Mouse (Mus musculus) forebrain, embryonic 15.5 days (tissue): ENCODE measurements at regions not wholly inside any gene's neighbourhood (a gene's known extent, or its start where the extent isn't known, plus 50 kb on each side); places are given as distances from the start of the nearest gene placed in this dataset.

ENCODE experiments used
- ATAC-seq: fragments of 200-750 bp; cut with Nextera tagmentation; replicated peaks from 2 replicates; pipeline ENCODE4 v1.8.0; 2017; ENCODE audit warnings: mild to moderate bottlenecking, moderate TSS enrichment, moderate library complexity
- H3K27ac ChIP-seq: fragments of 300-500 bp; sonication (generic); replicated peaks from 2 replicates; pipeline ENCODE4 v1.5.1; 2015; ENCODE audit warnings: mild to moderate bottlenecking, inconsistent platforms
- H3K27me3 ChIP-seq: fragments of 300-500 bp; sonication (generic); 2 replicates; pipeline ENCODE4 v1.6.1; 2015; ENCODE audit warnings: inconsistent platforms
- H3K36me3 ChIP-seq: fragments of 300-500 bp; sonication (generic); 2 replicates; pipeline ENCODE4 v1.6.1; 2015; ENCODE audit warnings: mild to moderate bottlenecking, inconsistent platforms
- H3K4me1 ChIP-seq: fragments of 300-500 bp; sonication (generic); 2 replicates; pipeline ENCODE4 v1.6.1; 2015; ENCODE audit warnings: inconsistent platforms
- H3K4me2 ChIP-seq: fragments of 300-500 bp; sonication (generic); replicated peaks from 2 replicates; pipeline ENCODE4 v1.6.1; 2015; ENCODE audit warnings: mild to moderate bottlenecking, inconsistent platforms
- H3K4me3 ChIP-seq: fragments of 300-500 bp; sonication (generic); 2 replicates; pipeline ENCODE4 v1.5.1; 2015; ENCODE audit warnings: mild to moderate bottlenecking, inconsistent platforms
- H3K9ac ChIP-seq: fragments of 300-500 bp; sonication (generic); replicated peaks from 2 replicates; pipeline ENCODE4 v1.6.1; 2015; ENCODE audit warnings: mild to moderate bottlenecking, inconsistent platforms
- H3K9me3 ChIP-seq: fragments of 300-500 bp; sonication (generic); 2 replicates; pipeline ENCODE4 v1.6.1; 2016; ENCODE audit warnings: inconsistent platforms
- WGBS: fragments of 180-500 bp; shearing (Covaris S2); methylation state at CpG from one replicate; pipeline ENCODE4 v1.1.7; 2015; ENCODE audit warnings: mixed read lengths; 5-methylcytosine and 5-hydroxymethylcytosine counted together

GRCm38 (mm10) chr11:19203968-19204367 lies 185.2 kb upstream of the Meis1 start:
- 18% methylated on average over 5 of the region's 5 CpGs for WGBS
- H3K4me2 ChIP-seq = peak overlapping the region; percentile 19; the same call in 1 of the 2 replicates
- H3K9me3 ChIP-seq = no peaks in the 10 kb centered on the region
- no peak overlapping the region for H3K9ac ChIP-seq
- H3K27me3 ChIP-seq = no peaks in the 10 kb centered on the region
- ATAC-seq = peak; percentile 49; the same call in 1 of the 2 replicates
- peaks cover 21% of the 10 kb centered on the region; the same call in 1 of the 2 replicates for H3K4me1 ChIP-seq
- H3K36me3 ChIP-seq = no peaks in the 10 kb centered on the region
- no peak overlapping the region for H3K4me3 ChIP-seq
- no peak overlapping the region for H3K27ac ChIP-seq

- Histone ChIP-seq H3K27me3 (no peaks in the 10 kb centered on the region), H3K4me3 (no peak overlapping the region), H3K9me3 (no peaks in the 10 kb centered on the region), H3K4me2 (peak overlapping the region; percentile 19), H3K9ac (no peak overlapping the region), H3K36me3 (no peaks in the 10 kb centered on the region), H3K4me1 (peaks cover 21% of the 10 kb centered on the region; the same call in 1 of the 2 replicates), H3K27ac (no peak overlapping the region)
- ATAC-seq = peak; percentile 75; the same call in 1 of the 2 replicates
- 19% methylated on average over 7 of the region's 7 CpGs for WGBS
Observed at GRCm38 (mm10) chr11:19204521-19204920, 185.7 kb upstream of the Meis1 start.

GRCm38 (mm10) chr11:19205174-19205573 lies 186.4 kb upstream of the Meis1 start:
- no peaks in the 10 kb centered on the region for H3K36me3 ChIP-seq
- H3K4me3 ChIP-seq = no peak overlapping the region
- H3K4me2 ChIP-seq = no peak overlapping the region
- no peaks in the 10 kb centered on the region for H3K27me3 ChIP-seq
- H3K4me1 ChIP-seq = peaks cover 21% of the 10 kb centered on the region; the same call in 1 of the 2 replicates
- H3K9ac ChIP-seq = no peak overlapping the region
- no peaks in the 10 kb centered on the region for H3K9me3 ChIP-seq
- no peak for ATAC-seq
- no peak overlapping the region for H3K27ac ChIP-seq

- no peak for ATAC-seq
- H3K27ac ChIP-seq = no peak overlapping the region
- no peak overlapping the region for H3K4me2 ChIP-seq
- no peak overlapping the region for H3K9ac ChIP-seq
- no peaks in the 10 kb centered on the region for H3K36me3 ChIP-seq
- H3K4me1 ChIP-seq = no peaks in the 10 kb centered on the region
- 88% methylated on average over 3 of the region's 3 CpGs for WGBS
- H3K27me3 ChIP-seq = no peaks in the 10 kb centered on the region
- no peak overlapping the region for H3K4me3 ChIP-seq
- no peaks in the 10 kb centered on the region for H3K9me3 ChIP-seq
Observed at GRCm38 (mm10) chr11:19219476-19219875, 200.7 kb upstream of the Meis1 start.

GRCm38 (mm10) chr11:19221442-19221841 lies 202.7 kb upstream of the Meis1 start:
- Histone ChIP-seq H3K9me3 (no peaks in the 10 kb centered on the region), H3K36me3 (no peaks in the 10 kb centered on the region), H3K9ac (no peak overlapping the region), H3K4me1 (no peaks in the 10 kb centered on the region), H3K4me2 (no peak overlapping the region), H3K27me3 (no peaks in the 10 kb centered on the region), H3K4me3 (no peak overlapping the region), H3K27ac (no peak overlapping the region)
- WGBS = no CpG with 5 or more reads among the region's 1 CpGs
- no peak for ATAC-seq

- no peak overlapping the region for H3K27ac ChIP-seq
- no peaks in the 10 kb centered on the region for H3K4me1 ChIP-seq
- no peak overlapping the region for H3K4me3 ChIP-seq
- no peak overlapping the region for H3K4me2 ChIP-seq
- H3K9ac ChIP-seq = no peak overlapping the region
- H3K36me3 ChIP-seq = no peaks in the 10 kb centered on the region
- ATAC-seq = no peak
- no peaks in the 10 kb centered on the region for H3K9me3 ChIP-seq
- H3K27me3 ChIP-seq = no peaks in the 10 kb centered on the region
- 97% methylated on average over 2 of the region's 2 CpGs for WGBS
Observed at GRCm38 (mm10) chr11:19226756-19227155, 208.0 kb upstream of the Meis1 start.

GRCm38 (mm10) chr11:19227716-19228115 lies 208.9 kb upstream of the Meis1 start:
- Histone ChIP-seq H3K9ac (no peak overlapping the region), H3K9me3 (no peaks in the 10 kb centered on the region), H3K27ac (no peak overlapping the region), H3K4me2 (no peak overlapping the region), H3K4me1 (no peaks in the 10 kb centered on the region), H3K27me3 (no peaks in the 10 kb centered on the region), H3K36me3 (no peaks in the 10 kb centered on the region), H3K4me3 (no peak overlapping the region)
- no peak for ATAC-seq
- 70% methylated on average over 4 of the region's 4 CpGs for WGBS

- Histone ChIP-seq H3K4me1 (peaks cover 4% of the 10 kb centered on the region; the same call in 1 of the 2 replicates), H3K9me3 (no peaks in the 10 kb centered on the region), H3K9ac (no peak overlapping the region), H3K4me3 (no peak overlapping the region), H3K27me3 (no peaks in the 10 kb centered on the region), H3K36me3 (no peaks in the 10 kb centered on the region), H3K27ac (no peak overlapping the region), H3K4me2 (no peak overlapping the region)
- WGBS = 79% methylated on average over 11 of the region's 11 CpGs
- ATAC-seq = no peak
Observed at GRCm38 (mm10) chr11:19246390-19247114, 227.8 kb upstream of the Meis1 start.

- no peak overlapping the region for H3K27ac ChIP-seq
- H3K9ac ChIP-seq = no peak overlapping the region
- ATAC-seq = no peak
- H3K4me1 ChIP-seq = no peaks in the 10 kb centered on the region
- H3K9me3 ChIP-seq = no peaks in the 10 kb centered on the region
- no peaks in the 10 kb centered on the region for H3K36me3 ChIP-seq
- no peak overlapping the region for H3K4me3 ChIP-seq
- H3K4me2 ChIP-seq = no peak overlapping the region
- WGBS = 82% methylated on average over 5 of the region's 5 CpGs
- H3K27me3 ChIP-seq = no peaks in the 10 kb centered on the region
Observed at GRCm38 (mm10) chr11:19253605-19254004, 234.8 kb upstream of the Meis1 start.

- H3K4me3 ChIP-seq = no peak overlapping the region
- H3K27me3 ChIP-seq = no peaks in the 10 kb centered on the region
- H3K9ac ChIP-seq = no peak overlapping the region
- ATAC-seq = no peak
- no peaks in the 10 kb centered on the region for H3K4me1 ChIP-seq
- H3K9me3 ChIP-seq = no peaks in the 10 kb centered on the region
- WGBS = 71% methylated on average over 4 of the region's 4 CpGs
- no peaks in the 10 kb centered on the region for H3K36me3 ChIP-seq
- H3K4me2 ChIP-seq = no peak overlapping the region
- no peak overlapping the region for H3K27ac ChIP-seq
Observed at GRCm38 (mm10) chr11:19254183-19254582, 235.4 kb upstream of the Meis1 start.

GRCm38 (mm10) chr11:19257549-19257948 lies 238.8 kb upstream of the Meis1 start:
- 71% methylated on average over 4 of the region's 4 CpGs for WGBS
- no peak overlapping the region for H3K9ac ChIP-seq
- H3K27ac ChIP-seq = no peak overlapping the region
- H3K4me1 ChIP-seq = no peaks in the 10 kb centered on the region
- no peaks in the 10 kb centered on the region for H3K36me3 ChIP-seq
- ATAC-seq = no peak
- no peaks in the 10 kb centered on the region for H3K9me3 ChIP-seq
- H3K4me3 ChIP-seq = no peak overlapping the region
- no peaks in the 10 kb centered on the region for H3K27me3 ChIP-seq
- no peak overlapping the region for H3K4me2 ChIP-seq

GRCm38 (mm10) chr11:19262832-19263231 lies 244.0 kb upstream of the Meis1 start:
- Histone ChIP-seq H3K27ac (no peak overlapping the region), H3K4me3 (no peak overlapping the region), H3K9ac (no peak overlapping the region), H3K27me3 (no peaks in the 10 kb centered on the region), H3K36me3 (no peaks in the 10 kb centered on the region), H3K4me2 (no peak overlapping the region), H3K9me3 (no peaks in the 10 kb centered on the region), H3K4me1 (no peaks in the 10 kb centered on the region)
- whole genome bisulfite sequencing = 46% methylated on average over 4 of the region's 4 CpGs
- ATAC-seq = 0 out of 2 replicates have a peak, but pooled peaks have one; percentile 32
